ENCODE assay signal across 17 mouse cellular contexts in the genomic region with DNA sequence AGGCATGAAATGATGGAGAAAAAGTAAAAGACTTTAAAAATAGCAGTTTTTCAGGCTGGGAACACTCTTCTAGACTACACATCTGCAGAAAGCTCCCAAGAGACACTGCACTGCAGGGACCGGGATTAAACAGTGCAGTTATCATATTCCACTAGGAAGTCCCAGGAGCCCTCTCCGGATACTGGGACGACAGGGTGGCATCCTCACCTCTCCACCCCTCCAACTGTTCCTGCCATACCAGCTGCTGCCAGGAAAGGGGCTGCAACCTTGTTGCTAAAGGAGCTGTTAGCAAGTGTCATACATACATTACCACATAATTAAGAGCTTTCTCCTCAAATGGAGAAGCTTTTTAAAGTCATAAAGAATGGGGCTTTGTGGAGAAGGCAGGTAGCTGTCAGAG. TPM values are rescaled to one million over a fixed set of nuclear protein-coding genes. Genes with fewer than 3 reads are reported as not detected.
"Had no signal": no experiment of that assay in that cellular context is flagged by ENCODE, and none has a peak within 500 bp of the region (broad histone marks: within the 10 kb centered on the region; RNA-seq: fewer than 3 reads in every experiment).

No protein-coding gene starts in this region.

- H3K27ac ChIP-seq: kidney, postnatal 0 days; limb, embryonic 15.5 days; liver, embryonic 15.5 days; midbrain, embryonic 10.5 days; neural tube, embryonic 15.5 days had no signal

- H3K9ac ChIP-seq: limb, embryonic 15.5 days; liver, embryonic 15.5 days; lung, embryonic 14.5 days; neural tube, embryonic 15.5 days had no signal

- H3K9me3 ChIP-seq: limb, embryonic 15.5 days; liver, embryonic 15.5 days; midbrain, embryonic 10.5 days; neural tube, embryonic 15.5 days had no signal

- H3K4me2 ChIP-seq: limb, embryonic 15.5 days; liver, embryonic 15.5 days; lung, embryonic 14.5 days; neural tube, embryonic 15.5 days had no signal

- H3K36me3 ChIP-seq: limb, embryonic 15.5 days; midbrain, embryonic 10.5 days; neural tube, embryonic 15.5 days had no signal

- H3K4me3 ChIP-seq: limb, embryonic 15.5 days; liver, embryonic 15.5 days; midbrain, embryonic 10.5 days; myocyte; neural tube, embryonic 15.5 days had no signal

- DNase-seq: layer of hippocampus, adult 9-11 months; layer of hippocampus, postnatal 36 days; lung, embryonic 14.5 days; lung, postnatal 10 days; lung, postnatal 4 days; midbrain, embryonic 14.5 days; right cerebral cortex, postnatal 4 days; spleen, adult 18-20 months had no signal

- H3K4me1 ChIP-seq: limb, embryonic 15.5 days; midbrain, embryonic 10.5 days had no signal

- H3K27me3 ChIP-seq: limb, embryonic 15.5 days; liver, embryonic 15.5 days; neural tube, embryonic 15.5 days had no signal

RNA-seq across cellular contexts. Expression of a gene that starts 8.7 kb away (rescaled TPM):
- polyA plus RNA-seq: myocyte had no signal

RNA-seq across cellular contexts. Expression of a gene that starts 22.9 kb away (rescaled TPM):
- total RNA-seq: layer of hippocampus, adult 18-20 months; layer of hippocampus, postnatal 36 days; left cerebral cortex, adult 8-10 months; left cerebral cortex, postnatal 25 days had no signal
- polyA plus RNA-seq: kidney, postnatal 0 days; lung, embryonic 14.5 days; midbrain, embryonic 10.5 days; midbrain, embryonic 14.5 days; myocyte; neural tube, embryonic 15.5 days had no signal
